Comparison of ENCODE assay signal across 8 mouse cellular contexts in the genomic region with DNA sequence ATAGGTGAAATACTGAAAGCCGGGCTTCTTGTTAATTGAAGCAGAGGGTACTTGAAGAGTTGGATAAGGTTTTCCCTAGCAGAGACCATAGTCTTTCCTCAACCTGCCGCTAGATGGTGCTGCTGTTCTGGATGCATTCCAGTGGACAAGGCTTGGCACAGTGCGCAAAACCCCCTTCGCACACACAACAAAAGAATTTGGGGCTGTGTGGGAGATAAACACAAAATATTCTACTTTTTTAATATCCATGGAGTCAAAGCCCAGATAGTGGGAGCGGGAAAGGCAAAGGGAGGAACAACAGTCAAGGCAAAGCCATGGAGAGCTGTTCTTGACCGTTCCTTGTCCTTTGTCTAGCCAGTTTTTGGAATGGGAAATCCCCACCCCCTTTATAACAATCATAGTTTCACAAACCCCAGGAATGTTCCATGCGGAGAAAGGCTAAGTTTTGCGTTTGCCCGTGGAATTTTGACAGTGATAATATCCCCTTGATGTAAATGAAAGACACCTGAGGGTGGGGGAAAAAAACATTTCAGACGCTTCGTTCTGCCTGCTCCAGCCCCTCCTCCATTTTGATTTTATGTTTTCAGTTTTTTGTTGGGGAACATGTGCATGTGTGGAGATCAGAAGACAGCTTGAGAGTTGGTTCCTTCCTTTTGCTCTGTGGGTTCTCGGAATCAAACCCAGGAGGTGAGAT. TPM values are rescaled to one million over a fixed set of nuclear protein-coding genes. Genes with fewer than 3 reads are reported as not detected.
DNase-seq lines count a peak whose midpoint lies in the region; ATAC-seq lines count a peak whose summit lies in the region.

No protein-coding gene starts in this region.

- peak overlapping the region; percentile 93 for H3K27ac ChIP-seq in intestine, embryonic 15.5 days
- H3K27ac ChIP-seq in midbrain, embryonic 11.5 days (ENCODE audit: low read depth, low read length) = no peak overlapping the region

- DNase-seq in adipocyte (ENCODE audit: low spot score) = peak; percentile 89
- DNase-seq in embryo, embryonic 10.5 days (ENCODE audit: low spot score) = peak; percentile 98
- peak; percentile 78 for DNase-seq in gastrocnemius, postnatal 25 days
- peak; percentile 85 to 91 for DNase-seq in left cerebral cortex, postnatal 25 days (ENCODE audit: low spot score in 2 of 2)
- DNase-seq in midbrain, embryonic 11.5 days (ENCODE audit: low spot score, missing footprints) = peak; percentile 98
- peak; percentile 94 for DNase-seq in right cerebral cortex, postnatal 4 days

- H3K27me3 ChIP-seq in intestine, embryonic 15.5 days (replicated peaks) = no peaks in the 10 kb centered on the region
- H3K27me3 ChIP-seq in midbrain, embryonic 11.5 days (ENCODE audit: control insufficient read depth, insufficient read depth, low read length) = no peaks in the 10 kb centered on the region

- peaks cover 29% of the 10 kb centered on the region for H3K4me1 ChIP-seq in intestine, embryonic 15.5 days (replicated peaks)
- H3K4me1 ChIP-seq in midbrain, embryonic 11.5 days (ENCODE audit: control insufficient read depth, insufficient read depth, low read length) = peaks cover 16% of the 10 kb centered on the region

- intact Hi-C loops in left cerebral cortex, postnatal 25 days (cut with DNase I) = loop anchor here (1.0 to 5.0 kb wide), 4 partner anchors 75 to 239 kb away; partner anchors contain the start of genes Eif5a, Polr2a and Tmem95

- WGBS in intestine, embryonic 15.5 days = 20% methylated on average over 12 of the region's 12 CpGs
- 29% methylated on average over 12 of the region's 12 CpGs for WGBS in midbrain, embryonic 11.5 days

- 0 out of 2 replicates have a peak overlapping the region, but pooled peaks have one; percentile 0 for H3K9ac ChIP-seq in intestine, embryonic 15.5 days
- H3K9ac ChIP-seq in midbrain, embryonic 11.5 days (ENCODE audit: low read length) = peak overlapping the region; percentile 50

- ATAC-seq in intestine, embryonic 15.5 days = peak; percentile 35; the same call in 1 of the 2 replicates
- peak; percentile 41; the same call in 1 of the 2 replicates for ATAC-seq in midbrain, embryonic 11.5 days (ENCODE audit: low FRiP score)
- ATAC-seq in inflammation-experienced regulatory T-cells, adult 6 months = no peak

- 0 out of 2 replicates have a peak overlapping the region, but pooled peaks have one; percentile 59 for H3K4me3 ChIP-seq in intestine, embryonic 15.5 days (replicated peaks)
- no peak overlapping the region for H3K4me3 ChIP-seq in midbrain, embryonic 11.5 days (ENCODE audit: low read depth, low read length)

- H3K9me3 ChIP-seq in intestine, embryonic 15.5 days = no peaks in the 10 kb centered on the region
- H3K9me3 ChIP-seq in midbrain, embryonic 11.5 days (ENCODE audit: control insufficient read depth, low read length) = no peaks in the 10 kb centered on the region

- H3K36me3 ChIP-seq in intestine, embryonic 15.5 days = peaks cover 8% of the 10 kb centered on the region
- peaks cover 6% of the 10 kb centered on the region; the same call in 1 of the 2 replicates for H3K36me3 ChIP-seq in midbrain, embryonic 11.5 days (ENCODE audit: control insufficient read depth, insufficient read depth, low read length)

- peak overlapping the region; percentile 75 for H3K4me2 ChIP-seq in intestine, embryonic 15.5 days (replicated peaks)
- H3K4me2 ChIP-seq in midbrain, embryonic 11.5 days = peak overlapping the region; percentile 25; the same call in 1 of the 2 replicates

RNA-seq across cellular contexts. Expression of gene Senp3, which starts 1.1 kb away (rescaled TPM):
- 10 to 100 TPM; 19.1 to 23.5 TPM for total RNA-seq in gastrocnemius, postnatal 25 days (2021)
- polyA plus RNA-seq in intestine, embryonic 15.5 days (2015; fragmentation: Nextera tagmentation; extraction: Ambion mirVana) = 62.1 and 63.9 TPM in 2 replicates
- 10 to 100 TPM; 94.3 to 97.5 TPM for total RNA-seq in left cerebral cortex, postnatal 25 days (2021)
- 80.6 and 90.8 TPM in 2 replicates for polyA plus RNA-seq in midbrain, embryonic 11.5 days (2014; fragmentation: Nextera tagmentation; extraction: Ambion mirVana)
- polyA plus RNA-seq in inflammation-experienced regulatory T-cells, adult 6 months (2017; shearing (Covaris generic)) = 10 to 100 TPM; 21.8 to 38.0 (median 32.0) TPM

RNA-seq across cellular contexts. Expression of gene Tnfsf13, which starts 2.6 kb away (rescaled TPM):
- 1 to 10 TPM in 1 of 2 experiments, under 1 TPM in 1; 0.67 to 1.5 TPM for total RNA-seq in gastrocnemius, postnatal 25 days (2021)
- polyA plus RNA-seq in intestine, embryonic 15.5 days (2015; fragmentation: Nextera tagmentation; extraction: Ambion mirVana) = 0.33 and 0.54 TPM in 2 replicates
- 1 to 10 TPM; 2.0 to 2.7 TPM for total RNA-seq in left cerebral cortex, postnatal 25 days (2021)
- polyA plus RNA-seq in midbrain, embryonic 11.5 days (2014; fragmentation: Nextera tagmentation; extraction: Ambion mirVana) = not detected in 2 replicates
- polyA plus RNA-seq in inflammation-experienced regulatory T-cells, adult 6 months (2017; shearing (Covaris generic)) = not detected

RNA-seq across cellular contexts. Expression of gene Eif4a1, which starts 10.8 kb away (rescaled TPM):
- 100 to 1,000 TPM in 1 of 2 experiments, 10 to 100 TPM in 1; 99.8 to 102 TPM for total RNA-seq in gastrocnemius, postnatal 25 days (2021)
- 517 and 559 TPM in 2 replicates for polyA plus RNA-seq in intestine, embryonic 15.5 days (2015; fragmentation: Nextera tagmentation; extraction: Ambion mirVana)
- total RNA-seq in left cerebral cortex, postnatal 25 days (2021) = 100 to 1,000 TPM; 323 to 328 TPM
- polyA plus RNA-seq in midbrain, embryonic 11.5 days (2014; fragmentation: Nextera tagmentation; extraction: Ambion mirVana) = 877 and 900 TPM in 2 replicates
- polyA plus RNA-seq in inflammation-experienced regulatory T-cells, adult 6 months (2017; shearing (Covaris generic)) = 100 to 1,000 TPM; 156 to 375 (median 178) TPM

RNA-seq across cellular contexts. Expression of gene Tnfsf12, which starts 12.7 kb away (rescaled TPM):
- 10 to 100 TPM in 1 of 2 experiments, 1 to 10 TPM in 1; 8.3 to 11.6 TPM for total RNA-seq in gastrocnemius, postnatal 25 days (2021)
- 6.6 and 7.0 TPM in 2 replicates for polyA plus RNA-seq in intestine, embryonic 15.5 days (2015; fragmentation: Nextera tagmentation; extraction: Ambion mirVana)
- 1 to 10 TPM; 8.6 to 8.9 TPM for total RNA-seq in left cerebral cortex, postnatal 25 days (2021)
- polyA plus RNA-seq in midbrain, embryonic 11.5 days (2014; fragmentation: Nextera tagmentation; extraction: Ambion mirVana) = 2.0 and 2.8 TPM in 2 replicates
- not detected for polyA plus RNA-seq in inflammation-experienced regulatory T-cells, adult 6 months (2017; shearing (Covaris generic))

RNA-seq across cellular contexts. Expression of gene Tnfsfm13, which starts 12.9 kb away (rescaled TPM):
- total RNA-seq in gastrocnemius, postnatal 25 days (2021) = 1 to 10 TPM in 1 of 2 experiments, under 1 TPM in 1; 0.87 to 2.1 TPM
- polyA plus RNA-seq in intestine, embryonic 15.5 days (2015; fragmentation: Nextera tagmentation; extraction: Ambion mirVana) = 2.6 and 3.1 TPM in 2 replicates
- total RNA-seq in left cerebral cortex, postnatal 25 days (2021) = 1 to 10 TPM; 1.9 to 2.2 TPM
- polyA plus RNA-seq in midbrain, embryonic 11.5 days (2014; fragmentation: Nextera tagmentation; extraction: Ambion mirVana) = 0.78 and 1.6 TPM in 2 replicates
- not detected for polyA plus RNA-seq in inflammation-experienced regulatory T-cells, adult 6 months (2017; shearing (Covaris generic))
